Mouse (Mus musculus) liver, embryonic 14.5 days (tissue): ENCODE measurements around the gene Med14. TPM values are rescaled to one million over a fixed set of nuclear protein-coding genes. Genes with fewer than 3 reads are reported as not detected.
A peak's percentile ranks its signal among the peaks of the same experiment; 100 is the strongest.

Source experiments
- ATAC-seq: fragments of 200-750 bp; cut with Nextera tagmentation; 2 replicates; pipeline ENCODE4 v1.8.0; 2017; ENCODE audit warnings: moderate number of reproducible peaks, mild to moderate bottlenecking, moderate library complexity; ENCODE audit not compliant: insufficient read depth
- DNase-seq, 3 experiments: peaks; one replicate each; pipeline ENCODE4 v3.0.0-alpha.2; 2012 to 2013; ENCODE audit warnings: low read depth in 3 of 3, low spot score in 3 of 3
- H3K27ac ChIP-seq: fragments of 300-500 bp; sonication (generic); 2 replicates; pipeline ENCODE4 v1.5.1; 2014; ENCODE audit warnings: moderate library complexity, mild to moderate bottlenecking, control low read depth, inconsistent platforms
- H3K27me3 ChIP-seq: fragments of 300-500 bp; sonication (generic); 2 replicates; pipeline ENCODE4 v1.6.1; 2014; ENCODE audit warnings: mild to moderate bottlenecking, low read length, moderate library complexity; ENCODE audit not compliant: control insufficient read depth, insufficient read depth
- H3K36me3 ChIP-seq: fragments of 300-500 bp; sonication (generic); replicated peaks from 2 replicates; pipeline ENCODE4 v1.6.1; 2014; ENCODE audit warnings: low read depth; ENCODE audit not compliant: control insufficient read depth, insufficient read depth
- H3K4me1 ChIP-seq, 2 experiments: fragments of 200-500 bp in 1 of 2; fragments of 300-500 bp in 1 of 2; sonication (generic) in 1 of 2; replicated peaks; 2 replicates each; pipeline ENCODE4 v1.6.1; 2012 to 2014; ENCODE audit warnings: antibody characterized with exemption in 1 of 2, inconsistent platforms in 1 of 2, low read length in 1 of 2; ENCODE audit not compliant: control insufficient read depth in 2 of 2, insufficient read depth in 2 of 2
- H3K4me2 ChIP-seq: fragments of 300-500 bp; sonication (generic); 2 replicates; pipeline ENCODE4 v1.6.1; 2014; ENCODE audit warnings: low read depth, mild to moderate bottlenecking, control low read depth, moderate library complexity
- H3K4me3 ChIP-seq, 2 experiments: fragments of 200-500 bp in 1 of 2; fragments of 300-500 bp in 1 of 2; sonication (generic) in 1 of 2; 2 replicates each; pipeline ENCODE4 v1.5.1; 2012 to 2014; ENCODE audit warnings: low read depth in 2 of 2, low read length in 2 of 2, mild to moderate bottlenecking in 2 of 2, control low read depth in 1 of 2, inconsistent platforms in 1 of 2, moderate library complexity in 1 of 2; ENCODE audit not compliant: insufficient read depth in 1 of 2
- H3K9ac ChIP-seq: fragments of 300-500 bp; sonication (generic); replicated peaks from 2 replicates; pipeline ENCODE4 v1.6.1; 2014; ENCODE audit warnings: mild to moderate bottlenecking, control low read depth, moderate library complexity
- H3K9me3 ChIP-seq: fragments of 300-500 bp; sonication (generic); 2 replicates; pipeline ENCODE4 v1.6.1; 2016; ENCODE audit warnings: low read length, mixed read lengths; ENCODE audit not compliant: control insufficient read depth
- CTCF ChIP-seq: IDR thresholded peaks from 2 replicates; pipeline ENCODE4 v1.5.1; 2016; ENCODE audit warnings: antibody characterized with exemption, low read depth, control low read depth
- EP300 ChIP-seq: IDR thresholded peaks from 2 replicates; pipeline ENCODE4 v1.6.1; 2016; ENCODE audit warnings: antibody characterized with exemption, low read depth
- WGBS: fragments of 180-500 bp; shearing (Covaris S2); extraction: QIAGEN DNeasy Blood & Tissue Kit; methylation state at CpG from one replicate; pipeline ENCODE4 v1.1.7; 2014; ENCODE audit not compliant: insufficient replicate concordance; 5-methylcytosine and 5-hydroxymethylcytosine counted together
- polyA plus RNA-seq, 2 experiments: library from polyadenylated mRNA; depleted of rRNA in 1 of 2; stranded (reverse) in 1 of 2; unstranded in 1 of 2; fragments of >200 nt; fragmentation: Nextera tagmentation in 1 of 2; extraction: Ambion mirVana in 1 of 2; gene quantifications; 2 replicates each; pipeline versions ENCODE4 v1.2.1 to v1.2.3; 2012 to 2014

The Med14 gene
- polyA plus RNA-seq, 2 experiments: 7.5 to 7.6 TPM

DNA sequence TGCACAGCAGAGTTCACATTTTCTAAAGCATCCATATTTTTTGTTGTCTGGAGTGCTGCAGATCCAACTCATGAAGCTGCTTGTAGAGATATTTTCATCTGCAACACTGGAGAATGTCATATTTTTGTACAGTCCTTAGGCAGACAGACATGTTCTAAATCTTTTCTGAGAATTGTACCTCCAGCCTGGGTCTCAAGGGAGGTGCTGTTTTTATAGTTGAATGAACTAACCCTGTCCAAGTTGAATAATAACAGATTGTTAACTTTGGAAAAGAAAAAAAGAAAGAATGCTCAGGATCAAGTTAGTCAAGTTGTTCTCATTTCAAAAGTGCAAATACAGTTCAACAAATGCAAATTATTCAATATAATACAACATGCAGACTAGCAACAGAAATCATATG, 21.5 kb downstream of the Med14 start:
- Histone ChIP-seq H3K4me1 (no peaks in the 10 kb centered on the region), H3K27me3 (no peaks in the 10 kb centered on the region), H3K9me3 (no peaks in the 10 kb centered on the region), H3K27ac (no peak overlapping the region), H3K9ac (no peak overlapping the region), H3K4me3 (no peak overlapping the region), H3K4me2 (no peak overlapping the region), H3K36me3 (no peaks in the 10 kb centered on the region; the same call in 1 of the 2 replicates)
- no peak for TF ChIP-seq EP300
- no peak for TF ChIP-seq CTCF
- DNase-seq (no peak), ATAC-seq (no peak)

DNA sequence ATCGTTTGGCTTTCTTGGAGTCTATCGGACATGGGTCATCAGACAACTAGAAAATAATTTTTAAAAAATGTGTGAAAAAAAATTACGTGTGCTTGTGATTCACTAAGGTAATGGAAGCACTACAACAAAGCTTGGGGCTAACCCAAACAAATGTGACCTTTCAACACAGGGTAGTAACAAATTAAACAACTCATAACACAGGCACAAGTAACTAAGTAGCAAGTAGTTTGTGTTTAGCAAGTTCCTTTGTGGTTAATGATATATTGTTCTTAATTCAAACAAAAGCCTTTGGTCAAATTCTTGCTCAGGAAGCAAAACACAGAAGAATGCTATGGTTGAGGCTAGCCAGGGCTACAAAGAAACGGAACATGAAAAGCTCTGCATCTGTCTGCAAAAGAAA, 45.8 kb downstream of the Med14 start:
- Histone ChIP-seq H3K27ac (no peak overlapping the region), H3K4me2 (no peak overlapping the region), H3K4me1 (no peaks in the 10 kb centered on the region), H3K9ac (no peak overlapping the region), H3K27me3 (no peaks in the 10 kb centered on the region), H3K9me3 (no peaks in the 10 kb centered on the region), H3K36me3 (0 out of 2 replicates have a peak, but pooled peaks cover 2% of the 10 kb centered on the region), H3K4me3 (no peak overlapping the region)
- no peak for DNase-seq
- 78% methylated on average over 4 of the region's 4 CpGs for WGBS
- no peak for ATAC-seq
- no peak for TF ChIP-seq EP300
- no peak for TF ChIP-seq CTCF

DNA sequence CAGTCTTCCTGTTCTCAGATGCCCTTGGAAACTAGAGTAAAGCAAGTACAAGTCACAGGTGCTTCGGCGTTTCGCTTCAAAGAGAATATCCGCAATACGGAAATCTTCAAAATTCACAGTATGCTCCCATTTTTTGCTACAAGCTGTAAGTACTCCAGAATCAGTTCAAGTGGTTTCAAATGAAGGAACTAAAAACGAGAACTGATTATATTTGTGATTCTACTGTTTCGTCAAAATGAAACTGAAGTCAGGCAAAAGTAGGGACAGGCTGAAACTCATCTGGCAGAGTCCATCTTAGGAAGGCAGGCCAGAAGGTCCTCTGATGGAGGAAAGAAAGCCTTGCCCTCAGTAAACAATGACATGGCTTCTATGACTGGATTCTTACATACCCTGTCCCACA, 48.1 kb downstream of the Med14 start:
- Histone ChIP-seq H3K36me3 (0 out of 2 replicates have a peak, but pooled peaks cover 2% of the 10 kb centered on the region), H3K9me3 (no peaks in the 10 kb centered on the region), H3K4me3 (no peak overlapping the region), H3K4me2 (no peak overlapping the region), H3K27me3 (no peaks in the 10 kb centered on the region), H3K27ac (no peak overlapping the region), H3K9ac (no peak overlapping the region), H3K4me1 (no peaks in the 10 kb centered on the region)
- TF ChIP-seq EP300: no peak
- no peak for TF ChIP-seq CTCF
- WGBS: 80% methylated on average over 7 of the region's 7 CpGs
- no peak for DNase-seq
- no peak for ATAC-seq

DNA sequence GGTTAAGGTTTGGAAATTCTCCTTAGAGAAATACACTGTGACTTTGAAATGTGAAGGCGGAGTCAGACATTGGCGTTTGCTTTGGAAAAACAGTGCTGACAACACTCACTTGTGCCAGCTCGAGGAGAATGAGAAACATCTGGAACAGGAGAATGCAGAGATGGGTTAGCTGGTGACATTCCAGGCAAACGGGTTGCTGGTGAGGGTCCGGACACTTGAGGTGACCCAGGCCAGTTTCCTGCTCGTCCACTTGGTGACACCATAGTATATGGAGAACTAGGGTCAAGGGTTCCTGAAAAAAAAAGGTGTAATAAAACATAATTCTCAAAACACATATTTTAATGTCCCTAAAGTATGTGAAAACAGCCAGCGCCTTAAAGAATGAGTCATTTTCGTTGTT, 75.0 kb downstream of the Med14 start:
- Histone ChIP-seq H3K4me3 (no peak overlapping the region), H3K4me2 (no peak overlapping the region), H3K9ac (no peak overlapping the region), H3K36me3 (no peaks in the 10 kb centered on the region; the same call in 1 of the 2 replicates), H3K27me3 (no peaks in the 10 kb centered on the region), H3K4me1 (no peaks in the 10 kb centered on the region), H3K27ac (no peak overlapping the region), H3K9me3 (no peaks in the 10 kb centered on the region)
- 76% methylated on average over 8 of the region's 8 CpGs for WGBS
- no peak for TF ChIP-seq CTCF
- TF ChIP-seq EP300: no peak
- DNase-seq: no peak
- ATAC-seq: no peak

DNA sequence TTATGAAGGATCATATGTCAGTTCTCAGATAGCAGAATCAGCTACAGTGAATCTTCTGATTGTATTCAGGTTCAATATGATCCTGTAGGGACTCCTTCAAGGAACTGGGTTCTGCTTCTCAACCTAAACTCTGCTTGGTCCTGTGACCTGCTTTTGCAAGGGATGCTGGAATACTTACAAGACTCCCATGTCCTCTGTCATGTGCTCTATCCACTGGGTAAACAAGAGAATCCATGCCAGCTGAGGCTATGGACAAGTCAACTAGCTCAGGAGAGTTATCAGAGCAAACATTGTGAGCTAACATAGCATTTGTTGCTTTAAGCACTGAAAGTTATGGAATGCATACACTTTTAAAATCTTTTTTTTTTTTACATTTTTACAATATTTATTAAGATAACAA, 75.8 kb downstream of the Med14 start:
- ATAC-seq (no peak), DNase-seq (no peak)
- Histone ChIP-seq H3K27ac (no peak overlapping the region), H3K36me3 (no peaks in the 10 kb centered on the region; the same call in 1 of the 2 replicates), H3K4me2 (no peak overlapping the region), H3K9ac (no peak overlapping the region), H3K4me1 (no peaks in the 10 kb centered on the region), H3K4me3 (no peak overlapping the region), H3K27me3 (no peaks in the 10 kb centered on the region), H3K9me3 (no peaks in the 10 kb centered on the region)
- TF ChIP-seq EP300: no peak

DNA sequence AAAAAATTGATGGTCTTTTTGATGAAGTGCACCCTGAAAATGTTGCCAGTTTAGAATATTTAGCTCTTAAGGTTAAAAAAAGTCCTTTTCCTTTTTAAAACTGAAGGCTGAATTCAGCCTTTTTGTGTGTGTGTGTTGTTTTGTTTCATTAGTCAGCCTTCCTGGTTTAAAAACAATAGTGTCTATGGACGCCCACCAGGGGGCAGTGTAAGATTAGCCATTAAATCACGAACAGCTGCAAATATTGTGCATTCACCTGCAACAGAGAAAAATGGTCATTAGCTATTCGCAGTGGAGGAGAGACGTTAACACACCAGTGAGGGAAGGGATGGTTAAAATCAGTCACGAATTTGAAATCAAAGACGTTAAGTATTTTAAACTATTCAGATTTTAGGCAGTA, 84.5 kb downstream of the Med14 start:
- Histone ChIP-seq H3K9me3 (no peaks in the 10 kb centered on the region), H3K27ac (no peak overlapping the region), H3K4me3 (no peak overlapping the region), H3K27me3 (no peaks in the 10 kb centered on the region), H3K36me3 (no peaks in the 10 kb centered on the region; the same call in 1 of the 2 replicates), H3K9ac (no peak overlapping the region), H3K4me1 (peaks cover 0 to 4% of the 10 kb centered on the region in 2 experiments; a peak in 1 of 4 replicates), H3K4me2 (no peak overlapping the region)
- ATAC-seq (no peak), DNase-seq (peak; percentile 14 to 37 (median 32))
- 20% methylated on average over 6 of the region's 6 CpGs for WGBS
- TF ChIP-seq EP300 (no peak), CTCF (peak; percentile 63)
